Mouse (Mus musculus): Measurements from ENCODE around the gene Nicn1.
A peak's percentile ranks its signal among the peaks of the same experiment; 100 is the strongest.
"Not testable (repeated sequence)": the region's sequence is repeated elsewhere in the genome, so short reads cannot be mapped to it uniquely, and the experiment has no call there.

DNA sequence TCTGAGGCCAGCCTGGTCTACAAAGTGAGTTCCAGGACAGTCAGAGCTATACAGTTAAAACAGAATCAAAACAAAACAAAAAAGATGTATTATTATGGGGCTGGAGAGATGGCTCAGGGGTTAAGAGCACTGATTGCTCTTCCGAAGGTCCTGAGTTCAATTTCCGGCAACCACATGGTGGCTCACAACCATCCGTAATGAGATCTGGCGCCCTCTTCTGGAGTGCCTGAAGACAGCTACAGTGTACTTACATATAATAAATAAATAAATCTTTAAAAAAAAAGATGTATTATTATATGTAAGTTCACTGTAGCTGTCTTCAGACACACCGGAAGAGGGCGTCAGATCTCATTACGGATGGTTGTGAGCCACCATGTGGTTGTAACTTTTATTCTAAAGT is 31.8 kb downstream of the Nicn1 start:
- TF ChIP-seq CTCF (conservative IDR thresholded peaks at IDR 0.05 in 1 of 2, IDR thresholded peaks at IDR 0.05 in 1 of 2; ENCODE audit: low read depth in 2 of 2, low read length in 2 of 2), result peak in 1 of 2 experiments; percentile 6; a peak in 1 of 4 replicates
- not testable (repeated sequence) for TF ChIP-seq EP300 (IDR thresholded peaks at IDR 0.05; ENCODE audit: low read length); POLR2A (IDR thresholded peaks at IDR 0.05; ENCODE audit: low read depth, low read length); ELF1 (IDR thresholded peaks at IDR 0.05; ENCODE audit: low read depth, low read length)

All from CH12.LX (cell line).